Mouse (Mus musculus): Measurements from ENCODE around the gene Stap2. TPM values are rescaled to one million over a fixed set of nuclear protein-coding genes. Genes with fewer than 3 reads are reported as not detected.

The Stap2 gene
- total RNA-seq, 2 experiments from 2014 or later = not detected

GRCm38 (mm10) chr17:55964996-55965395 is 40.4 kb downstream of the Stap2 start:
- no peak for ATAC-seq (replicated peaks; ENCODE audit: low FRiP score, poor library complexity, severe bottlenecking)

DNA sequence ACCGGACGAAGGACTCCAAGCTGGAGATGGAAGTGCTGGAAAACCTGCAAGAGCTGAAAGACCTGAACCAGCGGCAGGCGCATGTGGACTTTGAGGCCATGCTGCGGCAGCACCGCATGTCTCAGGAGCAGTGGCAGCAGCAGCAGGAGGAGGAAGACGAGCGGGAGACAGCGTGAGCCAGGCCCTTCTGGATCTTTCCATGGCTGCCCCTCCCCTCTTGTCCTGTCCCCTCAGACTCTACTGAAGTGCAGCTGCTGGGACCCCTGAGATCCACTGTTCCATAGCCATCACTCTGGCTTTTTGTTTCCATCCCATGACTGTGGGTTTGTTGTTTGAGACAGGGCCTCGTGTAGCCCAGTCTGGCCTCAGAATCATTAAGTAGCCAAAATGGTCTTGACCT is 40.9 kb downstream of the Stap2 start:
- no peak for ATAC-seq (replicated peaks; ENCODE audit: low FRiP score, poor library complexity, severe bottlenecking)

DNA sequence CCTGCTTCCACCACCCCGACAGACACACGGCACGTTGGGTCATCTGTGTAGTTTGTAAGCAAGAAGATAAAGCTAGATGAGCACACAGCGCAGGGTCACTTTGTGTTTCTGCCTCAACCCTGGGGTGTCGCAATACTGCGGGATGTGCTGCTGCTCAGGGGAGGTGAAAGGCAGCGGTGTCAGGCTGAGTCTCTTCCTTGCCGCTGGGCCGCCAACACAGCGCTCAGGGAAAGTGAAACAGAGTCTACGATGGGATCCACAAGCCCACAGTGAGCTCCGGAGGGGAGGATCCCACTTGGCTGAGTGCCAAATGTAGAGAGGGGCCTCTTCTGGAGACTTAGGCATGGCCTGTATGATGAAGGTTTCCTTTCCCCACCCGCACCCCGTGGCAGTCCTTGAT is 42.2 kb downstream of the Stap2 start:
- no peak for ATAC-seq (replicated peaks; ENCODE audit: low FRiP score, poor library complexity, severe bottlenecking)

GRCm38 (mm10) chr17:55961631-55962030 is 43.8 kb downstream of the Stap2 start:
- ATAC-seq (replicated peaks; ENCODE audit: low FRiP score, poor library complexity, severe bottlenecking) = no peak

DNA sequence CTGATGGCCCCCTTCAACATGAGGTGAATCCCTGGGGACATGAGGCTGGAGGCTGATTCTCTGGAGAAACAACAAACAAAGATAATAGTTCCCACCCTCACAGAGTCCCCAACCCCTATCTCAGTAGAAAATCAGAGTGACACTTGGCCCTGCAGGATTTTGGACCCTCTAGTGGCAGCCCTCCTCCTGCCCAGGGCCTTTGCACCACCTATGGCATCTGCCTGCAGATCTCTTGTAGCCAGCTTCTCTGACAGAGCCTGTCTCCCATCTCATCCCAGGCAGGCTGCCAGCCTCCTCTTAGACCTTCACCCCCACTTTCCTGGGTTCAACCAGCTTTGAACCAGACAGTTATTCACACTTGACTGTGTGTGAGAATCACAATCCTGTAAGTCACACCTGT is 44.6 kb downstream of the Stap2 start:
- no peak for ATAC-seq (replicated peaks; ENCODE audit: low FRiP score, poor library complexity, severe bottlenecking)

DNA sequence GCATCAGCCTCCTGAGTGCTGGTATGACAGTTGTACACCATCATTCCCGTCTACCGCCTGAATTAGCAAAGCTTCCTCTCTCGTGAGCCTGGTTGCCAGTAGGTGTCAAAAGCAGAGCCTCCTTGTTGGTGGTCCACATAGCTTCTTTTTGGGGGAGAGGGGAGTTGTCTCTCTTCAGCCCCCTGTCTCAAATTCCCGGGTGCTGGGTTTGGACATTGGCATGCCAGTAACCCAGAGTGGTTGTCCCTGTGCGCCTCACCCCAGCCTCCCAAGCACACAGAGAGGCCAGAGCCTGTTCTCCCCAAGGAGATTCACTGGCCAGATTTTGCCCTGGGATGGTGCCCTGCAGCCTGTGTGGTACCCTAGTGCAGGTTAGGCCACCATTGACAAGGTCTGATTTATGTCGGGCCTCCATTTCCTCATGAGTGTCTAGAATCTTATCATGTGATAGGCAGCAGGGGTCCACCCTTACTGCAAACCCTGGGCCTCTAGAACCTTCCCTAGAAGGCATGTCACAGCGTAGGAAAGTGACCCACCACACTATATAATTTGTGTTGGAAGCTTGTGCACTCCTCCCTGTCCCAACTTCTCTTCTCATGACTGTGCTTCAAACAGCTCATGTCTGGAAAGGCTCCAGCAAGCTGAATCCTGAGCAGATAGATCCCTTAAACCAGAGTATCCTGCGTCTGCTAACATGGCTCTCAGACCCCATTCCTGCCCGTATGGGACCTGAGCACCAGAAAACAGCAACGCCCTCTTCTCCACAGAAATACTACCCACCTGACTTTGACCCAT is 45.2 kb downstream of the Stap2 start:
- 0 out of 2 replicates have a peak, but pooled peaks have one; percentile 2 for ATAC-seq (replicated peaks; ENCODE audit: low FRiP score, poor library complexity, severe bottlenecking)

DNA sequence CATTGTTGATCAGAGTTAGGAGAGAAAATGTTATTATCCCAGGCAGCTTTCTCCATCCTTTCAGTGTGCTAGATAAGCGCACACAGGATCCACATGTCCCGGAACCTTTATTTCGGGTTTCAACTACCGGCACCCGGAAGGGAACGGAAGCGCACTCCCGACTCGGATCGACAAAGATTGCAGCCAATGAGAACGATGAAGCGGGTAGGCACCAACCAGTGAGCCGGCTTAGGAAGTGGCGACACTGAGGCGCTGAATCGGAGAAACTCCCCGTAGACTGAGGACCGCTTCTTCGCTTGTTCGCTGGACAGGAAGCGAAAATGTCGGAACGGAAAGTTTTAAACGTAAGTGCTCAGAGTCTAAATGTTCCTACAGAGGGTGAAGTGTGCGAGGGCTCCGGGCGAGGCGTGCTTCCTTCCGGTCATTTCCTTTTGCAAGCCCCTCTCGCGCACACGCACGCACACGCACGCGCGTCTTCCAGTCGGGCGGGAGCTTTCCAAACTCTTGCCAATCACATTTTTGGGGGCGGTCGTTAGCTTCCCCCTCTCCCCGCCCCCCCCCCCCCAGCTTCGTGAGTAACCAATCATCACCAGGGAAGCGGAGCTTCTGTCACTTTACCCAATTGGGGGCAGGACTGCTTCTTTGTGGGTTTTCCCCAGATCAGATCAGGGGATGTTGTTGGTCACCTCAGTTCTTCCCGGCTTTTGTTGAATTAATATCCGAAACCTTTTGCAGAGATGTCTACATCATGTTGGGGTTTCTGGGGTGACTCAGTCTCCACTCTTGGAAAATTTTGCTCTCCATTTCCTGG is 46.3 kb downstream of the Stap2 start, which contains the start of gene Yju2:
Gene Yju2 (plus strand): TSS at position 182 of the 811 bp plus-strand sequence.
- ATAC-seq (replicated peaks; ENCODE audit: low FRiP score, poor library complexity, severe bottlenecking) = peak; percentile 89

DNA sequence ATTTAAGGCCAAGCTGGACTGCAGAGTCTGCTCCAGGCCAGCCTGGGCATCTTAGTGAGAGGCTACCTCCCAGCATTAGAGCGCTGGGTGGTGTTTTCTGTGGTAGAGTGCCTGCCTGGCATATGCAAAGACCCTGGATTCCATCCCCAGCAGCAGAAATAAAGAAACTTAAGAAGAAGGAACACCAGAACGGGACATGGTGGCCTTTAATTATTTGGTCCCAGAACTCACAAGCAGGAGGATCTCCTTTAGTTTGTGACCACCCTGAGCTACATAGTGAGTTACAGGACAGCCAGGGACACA is 46.8 kb downstream of the Stap2 start:
- ATAC-seq (replicated peaks; ENCODE audit: low FRiP score, poor library complexity, severe bottlenecking) = peak; percentile 3; the same call in 1 of the 2 replicates

- no peak for ATAC-seq (replicated peaks; ENCODE audit: low FRiP score, poor library complexity, severe bottlenecking)
Measured at GRCm38 (mm10) chr17:55957726-55958583, 47.4 kb downstream of the Stap2 start.

DNA sequence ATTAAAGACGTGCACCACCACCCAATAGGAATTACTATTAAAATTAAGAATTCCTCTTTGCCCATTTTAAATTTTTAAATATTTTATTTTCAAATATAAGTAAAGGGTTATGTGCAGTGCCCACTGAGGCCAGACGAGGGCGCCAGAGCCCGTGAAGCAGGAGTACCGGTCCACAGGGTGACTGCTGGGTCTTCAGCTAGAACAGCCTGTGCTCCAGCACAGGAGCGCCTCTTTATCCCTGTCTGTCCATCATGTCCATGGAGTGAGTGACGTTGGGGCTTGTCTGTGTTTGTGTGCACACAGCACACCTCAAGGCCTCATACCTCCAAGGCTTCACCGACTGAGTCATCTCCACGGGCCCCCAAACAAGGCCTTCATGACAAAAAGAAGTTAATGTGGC is 48.2 kb downstream of the Stap2 start:
- 0 out of 2 replicates have a peak, but pooled peaks have one; percentile 39 for ATAC-seq (replicated peaks; ENCODE audit: low FRiP score, poor library complexity, severe bottlenecking)

DNA sequence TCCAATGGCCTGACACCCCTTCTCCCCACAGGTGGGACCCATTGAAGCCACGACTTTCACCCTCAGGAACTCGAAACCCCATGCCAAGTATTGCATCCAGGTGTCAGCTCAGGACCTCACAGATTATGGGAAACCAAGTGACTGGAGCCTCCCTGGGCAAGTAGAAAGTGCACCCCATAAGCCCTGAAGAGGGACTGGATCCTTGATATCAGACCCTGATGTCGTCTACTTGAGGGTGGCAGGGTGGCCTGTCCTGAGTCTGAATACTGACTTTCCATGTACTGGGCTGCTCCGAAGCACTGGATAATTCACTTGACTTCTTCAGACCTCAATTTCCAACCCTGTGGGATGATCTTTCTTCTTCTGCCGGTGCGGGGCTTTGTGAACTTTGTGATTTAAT is 48.8 kb downstream of the Stap2 start:
- ATAC-seq (replicated peaks; ENCODE audit: low FRiP score, poor library complexity, severe bottlenecking) = no peak

- ATAC-seq (replicated peaks; ENCODE audit: low FRiP score, poor library complexity, severe bottlenecking) = no peak
Measured at GRCm38 (mm10) chr17:55956129-55956528, 49.3 kb downstream of the Stap2 start.

- no peak for ATAC-seq (replicated peaks; ENCODE audit: low FRiP score, poor library complexity, severe bottlenecking)
Measured at GRCm38 (mm10) chr17:55954229-55954628, 51.2 kb downstream of the Stap2 start.

DNA sequence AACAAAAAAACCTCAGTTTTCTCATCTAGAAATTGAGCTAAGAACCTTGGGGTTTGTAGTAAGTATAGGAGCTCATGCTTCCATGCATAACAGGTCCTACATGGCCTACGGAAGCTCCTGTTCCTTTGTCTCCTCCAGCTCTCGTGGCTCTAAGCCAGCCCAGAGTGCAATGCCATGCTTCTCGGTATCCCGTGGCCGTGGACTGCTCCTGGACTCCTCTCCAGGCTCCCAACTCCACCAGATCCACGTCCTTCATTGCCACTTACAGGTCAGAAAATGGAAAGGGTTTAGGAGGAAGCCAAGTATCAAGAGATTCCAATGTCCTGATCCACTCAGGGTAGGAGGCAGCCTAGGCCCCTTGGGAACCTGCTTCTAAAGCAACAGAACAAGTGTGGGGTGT is 51.6 kb downstream of the Stap2 start:
- ATAC-seq (replicated peaks; ENCODE audit: low FRiP score, poor library complexity, severe bottlenecking) = no peak

DNA sequence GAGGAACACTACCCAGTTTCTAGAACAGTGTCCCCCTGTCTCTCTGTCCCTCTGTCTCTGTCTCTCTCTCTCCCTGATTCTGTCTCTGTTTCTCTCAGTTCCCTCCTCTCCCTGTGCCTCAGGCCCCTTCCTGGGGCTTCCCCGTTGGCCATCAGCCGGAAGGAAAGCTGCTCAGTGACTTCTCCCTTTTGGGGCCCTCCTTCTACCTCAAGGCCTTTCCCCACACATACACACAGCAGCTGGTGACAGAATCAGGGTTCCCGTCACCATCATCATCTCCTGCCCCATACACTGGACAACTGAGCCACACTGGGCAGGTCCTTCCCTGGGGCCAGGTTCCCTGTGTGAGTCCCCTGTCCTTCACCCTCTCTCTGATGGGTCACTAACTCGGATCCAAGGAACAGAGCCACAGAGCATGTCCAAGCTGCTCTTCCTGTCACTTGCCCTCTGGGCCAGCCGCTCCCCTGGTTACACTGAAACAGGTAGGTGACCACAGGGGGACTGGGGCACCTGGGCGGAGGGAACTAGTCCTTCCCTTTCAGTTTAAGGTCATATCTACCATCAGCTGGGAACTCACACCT is 52.8 kb downstream of the Stap2 start, which contains the start of gene Ebi3:
Gene Ebi3 (plus strand): TSS at position 194 of the 581 bp plus-strand sequence.
- ATAC-seq (replicated peaks; ENCODE audit: low FRiP score, poor library complexity, severe bottlenecking) = no peak

DNA sequence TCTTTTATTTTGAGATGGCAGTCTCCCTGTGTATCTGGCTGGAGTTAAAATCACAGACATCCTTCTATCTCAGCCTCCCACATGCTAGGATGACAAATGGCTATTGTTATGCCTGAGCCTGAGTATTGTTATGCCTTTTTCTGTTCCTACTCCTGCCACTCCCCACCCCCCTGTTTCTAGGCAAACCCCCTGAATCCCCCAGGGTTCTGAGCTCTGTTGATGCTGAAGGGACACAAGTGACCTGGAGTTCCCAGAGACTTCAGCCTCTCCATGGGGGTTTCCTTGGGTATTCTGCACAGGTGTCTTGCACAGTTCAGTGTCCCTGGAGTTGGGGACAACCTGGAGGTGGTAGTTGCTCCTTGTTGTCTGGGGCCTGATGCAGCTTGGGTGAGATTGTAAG is 53.3 kb downstream of the Stap2 start:
- no peak for ATAC-seq (replicated peaks; ENCODE audit: low FRiP score, poor library complexity, severe bottlenecking)

DNA sequence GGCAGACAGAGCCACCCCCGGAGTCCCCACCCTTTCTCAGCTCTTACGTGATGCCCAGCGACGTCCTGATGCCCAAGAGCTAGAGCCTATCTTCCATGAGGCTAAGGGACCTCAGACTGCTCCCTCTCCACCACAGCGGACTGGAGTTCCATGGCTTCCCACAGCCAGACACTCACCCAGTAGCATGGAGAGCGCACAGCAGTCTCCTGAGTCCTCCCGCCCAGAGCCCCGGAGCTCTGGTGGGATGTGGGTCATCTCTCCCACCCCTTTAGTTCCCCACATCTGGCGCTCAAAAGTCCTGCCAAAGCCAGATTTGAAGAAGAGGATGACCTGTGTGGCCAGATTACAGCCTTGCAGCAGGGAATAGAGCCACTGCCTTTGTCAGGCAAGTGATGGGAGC is 54.8 kb downstream of the Stap2 start:
- no peak for ATAC-seq (replicated peaks; ENCODE audit: low FRiP score, poor library complexity, severe bottlenecking)

- ATAC-seq (replicated peaks; ENCODE audit: low FRiP score, poor library complexity, severe bottlenecking) = no peak
Measured at GRCm38 (mm10) chr17:55949400-55949799, 56.0 kb downstream of the Stap2 start, which contains the start of gene Zfp119b. Gene Zfp119b (minus strand): TSS chr17:55949500.

- ATAC-seq (replicated peaks; ENCODE audit: low FRiP score, poor library complexity, severe bottlenecking) = no peak
Measured at GRCm38 (mm10) chr17:55948647-55949046, 56.7 kb downstream of the Stap2 start.

All from erythroblast, adult 5-6 weeks (primary cell).